Mouse (Mus musculus) gastrocnemius, postnatal 25 days (tissue): ENCODE measurements around the gene Medag. TPM values are rescaled to one million over a fixed set of nuclear protein-coding genes. Genes with fewer than 3 reads are reported as not detected.

Source experiments
- DNase-seq: peaks from one replicate; pipeline ENCODE4 v3.0.0; 2022
- total RNA-seq, 2 experiments: library from RNA; stranded (reverse); gene quantifications; 1 replicate in 1 of 2; 2 replicates in 1 of 2; pipeline ENCODE4 v1.2.3; 2021

Gene Medag
- total RNA-seq, 2 experiments from 2014 or later, result 15.8 to 18.2 TPM

- DNase-seq, result peak; percentile 81
Measured at GRCm38 (mm10) chr5:149428810-149429255, 17.3 kb downstream of the Medag start.

GRCm38 (mm10) chr5:149429541-149429940, 18.0 kb downstream of the Medag start:
- DNase-seq, result no peak

- DNase-seq, result no peak
Measured at GRCm38 (mm10) chr5:149430943-149431342, 19.4 kb downstream of the Medag start.

GRCm38 (mm10) chr5:149433618-149434017, 22.1 kb downstream of the Medag start:
- no peak for DNase-seq

- no peak for DNase-seq
Measured at GRCm38 (mm10) chr5:149434141-149434690, 22.7 kb downstream of the Medag start.

GRCm38 (mm10) chr5:149436541-149436940, 25.0 kb downstream of the Medag start:
- no peak for DNase-seq

GRCm38 (mm10) chr5:149437150-149437549, 25.6 kb downstream of the Medag start:
- no peak for DNase-seq

GRCm38 (mm10) chr5:149439531-149440179, 28.1 kb downstream of the Medag start, which contains the start of gene Tex26:
Gene Tex26, plus strand, starts transcription at chr5:149439660.
- DNase-seq, result peak; percentile 38

GRCm38 (mm10) chr5:149440180-149440573, 28.6 kb downstream of the Medag start:
- peak; percentile 67 for DNase-seq

GRCm38 (mm10) chr5:149441646-149442276, 30.2 kb downstream of the Medag start:
- DNase-seq, result no peak

- no peak for DNase-seq
Measured at GRCm38 (mm10) chr5:149442277-149442660, 30.7 kb downstream of the Medag start.

GRCm38 (mm10) chr5:149444451-149444850, 32.9 kb downstream of the Medag start:
- no peak for DNase-seq

- DNase-seq, result no peak
Measured at GRCm38 (mm10) chr5:149446495-149446894, 34.9 kb downstream of the Medag start.

- DNase-seq, result no peak
Measured at GRCm38 (mm10) chr5:149447733-149448132, 36.2 kb downstream of the Medag start.

GRCm38 (mm10) chr5:149449406-149449805, 37.9 kb downstream of the Medag start:
- no peak for DNase-seq

- no peak for DNase-seq
Measured at GRCm38 (mm10) chr5:149451209-149451681, 39.7 kb downstream of the Medag start.

- peak; percentile 40 for DNase-seq
Measured at GRCm38 (mm10) chr5:149454281-149454680, 42.7 kb downstream of the Medag start.

GRCm38 (mm10) chr5:149456544-149456943, 45.0 kb downstream of the Medag start:
- DNase-seq, result no peak

GRCm38 (mm10) chr5:149462071-149462470, 50.5 kb downstream of the Medag start:
- DNase-seq, result no peak

- DNase-seq, result no peak
Measured at GRCm38 (mm10) chr5:149465305-149465704, 53.8 kb downstream of the Medag start.

GRCm38 (mm10) chr5:149474142-149474541, 62.6 kb downstream of the Medag start:
- no peak for DNase-seq

- no peak for DNase-seq
Measured at GRCm38 (mm10) chr5:149474701-149475468, 63.3 kb downstream of the Medag start.
